Mouse (Mus musculus): ENCODE data around the gene Ofcc1.

DNA sequence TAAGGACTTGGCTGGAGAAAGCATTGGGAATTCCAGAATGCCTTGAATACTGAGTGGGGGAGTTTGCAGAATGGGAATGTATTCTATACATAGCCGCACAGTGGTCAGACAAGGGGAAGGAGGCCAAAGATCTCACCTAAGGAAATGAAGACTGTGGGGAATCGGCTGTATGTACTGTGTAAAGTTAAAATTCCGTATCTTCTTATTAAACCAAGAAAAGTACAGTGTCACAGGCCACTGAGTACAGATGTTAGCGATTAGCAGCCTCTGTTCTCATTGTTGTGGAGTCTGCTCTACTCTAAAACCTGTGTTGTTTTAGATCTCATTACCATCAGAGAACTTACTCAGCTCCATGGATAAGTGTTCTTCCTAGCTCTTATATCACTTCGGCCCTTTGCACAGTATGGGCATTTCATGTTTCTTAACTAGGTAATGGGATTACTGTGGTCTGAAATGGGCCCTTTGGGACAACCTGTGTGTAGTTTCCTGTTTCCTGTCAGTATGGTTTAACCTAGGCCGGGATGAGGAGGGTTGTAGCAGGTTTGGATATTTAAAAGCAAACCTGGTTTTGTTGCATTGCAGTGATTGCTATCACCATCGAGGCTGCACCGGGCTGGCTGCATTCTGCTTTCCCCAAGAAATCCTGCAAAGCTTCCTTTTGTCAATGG is 392.8 kb downstream of the Ofcc1 start:
- TF ChIP-seq CTCF (IDR thresholded peaks at IDR 0.05; ENCODE audit: low read depth, low read length) (no peak), POLR2A (IDR thresholded peaks at IDR 0.05; ENCODE audit: borderline replicate concordance, low read depth, low read length) (no peak)

All from bone marrow macrophage, adult 2 months (primary cell).